Mouse (Mus musculus) inflammation-experienced regulatory T-cells, adult 6 months (primary cell): Measurements from ENCODE around the gene Pced1b. TPM values are rescaled to one million over a fixed set of nuclear protein-coding genes. Genes with fewer than 3 reads are reported as not detected.
"Not testable (repeated sequence)": the region's sequence is repeated elsewhere in the genome, so short reads cannot be mapped to it uniquely, and the experiment has no call there.

Experiments
- ATAC-seq: one replicate; pipeline ENCODE4 v1.8.0; 2017
- polyA plus RNA-seq, 3 experiments: library from polyadenylated mRNA; unstranded; fragments of 100-300 nt; shearing (Covaris generic); gene quantifications; one replicate each; pipeline ENCODE4 v1.2.1; 2017

Pced1b gene
- polyA plus RNA-seq, 3 experiments from 2014 or later = 53.0 to 66.8 (median 60.2) TPM

- no peak for ATAC-seq
These were observed 97.0 kb downstream of the Pced1b start for GRCm38 (mm10) chr15:97343921-97344320.

GRCm38 (mm10) chr15:97345110-97345509 is 98.2 kb downstream of the Pced1b start:
- ATAC-seq = no peak

- ATAC-seq = no peak
These were observed 99.0 kb downstream of the Pced1b start for GRCm38 (mm10) chr15:97345917-97346316.

- ATAC-seq = no peak
These were observed 99.5 kb downstream of the Pced1b start for GRCm38 (mm10) chr15:97346413-97346812.

- ATAC-seq = no peak
These were observed 100.0 kb downstream of the Pced1b start for GRCm38 (mm10) chr15:97346897-97347296.

GRCm38 (mm10) chr15:97348566-97349315 is 101.8 kb downstream of the Pced1b start:
- no peak for ATAC-seq

GRCm38 (mm10) chr15:97350528-97350927 is 103.6 kb downstream of the Pced1b start:
- ATAC-seq = no peak

- ATAC-seq = no peak
These were observed 104.1 kb downstream of the Pced1b start for GRCm38 (mm10) chr15:97351016-97351415.

GRCm38 (mm10) chr15:97351681-97352080 is 104.8 kb downstream of the Pced1b start:
- ATAC-seq = peak; percentile 28

- ATAC-seq = peak; percentile 89
These were observed 108.9 kb downstream of the Pced1b start for GRCm38 (mm10) chr15:97355676-97356303.

GRCm38 (mm10) chr15:97357016-97357415 is 110.1 kb downstream of the Pced1b start:
- ATAC-seq = no peak

GRCm38 (mm10) chr15:97360842-97361770 is 114.2 kb downstream of the Pced1b start:
- ATAC-seq = peak; percentile 77

GRCm38 (mm10) chr15:97361771-97362171 is 114.9 kb downstream of the Pced1b start:
- peak; percentile 75 for ATAC-seq

GRCm38 (mm10) chr15:97364271-97364670 is 117.4 kb downstream of the Pced1b start:
- not testable (repeated sequence) for ATAC-seq

- no peak for ATAC-seq
These were observed 118.1 kb downstream of the Pced1b start for GRCm38 (mm10) chr15:97364968-97365367.

GRCm38 (mm10) chr15:97368035-97368608 is 121.2 kb downstream of the Pced1b start:
- ATAC-seq = no peak

GRCm38 (mm10) chr15:97368631-97369030 is 121.7 kb downstream of the Pced1b start:
- no peak for ATAC-seq

- no peak for ATAC-seq
These were observed 122.2 kb downstream of the Pced1b start for GRCm38 (mm10) chr15:97369144-97369543.

GRCm38 (mm10) chr15:97370880-97371279 is 124.0 kb downstream of the Pced1b start:
- no peak for ATAC-seq

GRCm38 (mm10) chr15:97372043-97372442 is 125.1 kb downstream of the Pced1b start:
- not testable (repeated sequence) for ATAC-seq

- ATAC-seq = peak; percentile 44
These were observed 125.8 kb downstream of the Pced1b start for GRCm38 (mm10) chr15:97372611-97373131.
